Mouse (Mus musculus) ES-Bruce4 (cell line): ENCODE data around the gene Washc4. TPM values are rescaled to one million over a fixed set of nuclear protein-coding genes. Genes with fewer than 3 reads are reported as not detected.

Experiments
- H3K27ac ChIP-seq: 2 replicates; pipeline ENCODE4 v1.5.1; 2012; ENCODE audit warnings: low read length, inconsistent platforms; ENCODE audit not compliant: insufficient read depth
- H3K27me3 ChIP-seq: 2 replicates; pipeline ENCODE4 v1.6.1; 2012; ENCODE audit warnings: mild to moderate bottlenecking, low read length, inconsistent platforms; ENCODE audit not compliant: control insufficient read depth, poor library complexity, insufficient read depth, severe bottlenecking
- H3K36me3 ChIP-seq: 2 replicates; pipeline ENCODE4 v1.6.1; 2012; ENCODE audit warnings: inconsistent platforms, mild to moderate bottlenecking, low read length, moderate library complexity; ENCODE audit not compliant: control insufficient read depth, poor library complexity, insufficient read depth, severe bottlenecking
- H3K4me1 ChIP-seq: one replicate; pipeline ENCODE4 v1.8.1; 2011; ENCODE audit warnings: low read length; ENCODE audit not compliant: control insufficient read depth, insufficient read depth
- H3K4me3 ChIP-seq: 2 replicates; pipeline ENCODE4 v1.5.1; 2011; ENCODE audit warnings: low read depth, mild to moderate bottlenecking, low read length
- H3K9ac ChIP-seq: 2 replicates; pipeline ENCODE4 v1.6.1; 2012; ENCODE audit warnings: low read depth, mild to moderate bottlenecking, inconsistent platforms; ENCODE audit not compliant: poor library complexity, severe bottlenecking
- H3K9me3 ChIP-seq: replicated peaks from 2 replicates; pipeline ENCODE4 v1.6.1; 2012; ENCODE audit warnings: mild to moderate bottlenecking, low read length, inconsistent platforms; ENCODE audit not compliant: control insufficient read depth, poor library complexity, insufficient read depth, severe bottlenecking
- CTCF ChIP-seq: IDR thresholded peaks from one replicate; pipeline ENCODE4 v1.8.1; 2011; ENCODE audit warnings: low read depth, low read length
- EP300 ChIP-seq: IDR thresholded peaks from 2 replicates; pipeline ENCODE4 v1.6.1; 2011; ENCODE audit warnings: low read depth, low read length; ENCODE audit not compliant: insufficient read depth
- POLR2A ChIP-seq: IDR thresholded peaks from one replicate; pipeline ENCODE4 v1.8.1; 2011; ENCODE audit warnings: low read length; ENCODE audit not compliant: insufficient read depth
- polyA plus RNA-seq: library from polyadenylated mRNA; stranded (reverse); fragments of >200 nt; gene quantifications from 2 replicates; pipeline ENCODE4 v1.2.4, GENCODE M21; 2011; ENCODE audit warnings: low read depth; ENCODE audit not compliant: missing spikeins, insufficient read depth, insufficient read length

Washc4 gene
- polyA plus RNA-seq, 1 experiment = 92.1 TPM

- TF ChIP-seq EP300 = no peak
- TF ChIP-seq CTCF = no peak
- TF ChIP-seq POLR2A = no peak
- H3K27ac ChIP-seq = no peak overlapping the region
- H3K9ac ChIP-seq = no peak overlapping the region
- H3K27me3 ChIP-seq = no peaks in the 10 kb centered on the region
- no peaks in the 10 kb centered on the region for H3K36me3 ChIP-seq
- H3K4me3 ChIP-seq = no peak overlapping the region
- H3K4me1 ChIP-seq = no peaks in the 10 kb centered on the region
- H3K9me3 ChIP-seq = no peaks in the 10 kb centered on the region
Measured at GRCm38 (mm10) chr10:83637295-83637694, 93.7 kb downstream of the Washc4 start.

GRCm38 (mm10) chr10:83639881-83640386 is 96.4 kb downstream of the Washc4 start:
- no peak for TF ChIP-seq CTCF
- no peak for TF ChIP-seq POLR2A
- TF ChIP-seq EP300 = no peak
- Histone ChIP-seq H3K9me3 (no peaks in the 10 kb centered on the region), H3K36me3 (no peaks in the 10 kb centered on the region), H3K27me3 (no peaks in the 10 kb centered on the region), H3K27ac (no peak overlapping the region), H3K4me3 (no peak overlapping the region), H3K9ac (no peak overlapping the region), H3K4me1 (peaks cover 3% of the 10 kb centered on the region)

DNA sequence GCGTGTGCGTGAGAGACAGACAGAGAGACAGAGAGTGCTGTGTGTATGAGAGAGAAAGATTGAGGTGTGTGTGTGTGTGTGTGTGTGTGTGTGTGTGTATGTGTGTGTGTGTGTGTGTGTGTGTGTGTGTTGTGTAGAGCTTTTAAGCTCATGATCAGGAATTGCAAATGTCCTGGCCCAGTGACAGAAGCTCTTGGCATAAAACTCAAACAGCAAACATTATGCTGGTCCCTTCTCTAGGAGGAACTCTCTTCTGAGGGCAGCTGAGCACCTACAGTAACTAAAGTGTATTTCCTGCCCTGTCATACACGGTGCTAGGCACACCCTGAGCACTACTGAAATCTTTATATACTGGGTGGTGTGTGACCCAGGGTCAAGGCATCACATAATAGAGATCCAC is 98.1 kb downstream of the Washc4 start:
- no peak overlapping the region for H3K4me3 ChIP-seq
- TF ChIP-seq EP300 = no peak
- no peak for TF ChIP-seq POLR2A
- TF ChIP-seq CTCF = no peak
- no peaks in the 10 kb centered on the region for H3K9me3 ChIP-seq
- H3K27ac ChIP-seq = no peak overlapping the region
- H3K9ac ChIP-seq = no peak overlapping the region
- no peaks in the 10 kb centered on the region for H3K36me3 ChIP-seq
- peaks cover 3% of the 10 kb centered on the region for H3K4me1 ChIP-seq
- H3K27me3 ChIP-seq = no peaks in the 10 kb centered on the region

DNA sequence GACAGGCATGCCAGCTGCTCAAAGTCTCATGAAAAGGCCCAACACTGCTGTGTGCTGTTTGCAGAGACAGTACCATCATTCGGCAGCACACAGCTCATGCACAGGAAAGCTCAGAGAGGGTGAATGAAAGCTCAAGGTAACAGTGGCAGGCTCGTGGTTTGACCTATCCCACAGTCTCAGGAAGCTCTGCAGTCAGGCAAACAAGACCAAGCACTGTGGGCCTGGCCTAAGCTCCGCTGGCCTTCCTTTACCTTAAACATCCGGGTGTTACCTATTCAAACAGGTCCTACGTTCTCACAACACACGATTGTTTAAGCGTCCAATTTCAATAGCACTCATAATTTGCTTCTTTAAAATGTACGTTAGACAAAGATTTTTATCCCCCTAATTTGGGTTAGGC is 100.6 kb downstream of the Washc4 start:
- H3K36me3 ChIP-seq = no peaks in the 10 kb centered on the region

DNA sequence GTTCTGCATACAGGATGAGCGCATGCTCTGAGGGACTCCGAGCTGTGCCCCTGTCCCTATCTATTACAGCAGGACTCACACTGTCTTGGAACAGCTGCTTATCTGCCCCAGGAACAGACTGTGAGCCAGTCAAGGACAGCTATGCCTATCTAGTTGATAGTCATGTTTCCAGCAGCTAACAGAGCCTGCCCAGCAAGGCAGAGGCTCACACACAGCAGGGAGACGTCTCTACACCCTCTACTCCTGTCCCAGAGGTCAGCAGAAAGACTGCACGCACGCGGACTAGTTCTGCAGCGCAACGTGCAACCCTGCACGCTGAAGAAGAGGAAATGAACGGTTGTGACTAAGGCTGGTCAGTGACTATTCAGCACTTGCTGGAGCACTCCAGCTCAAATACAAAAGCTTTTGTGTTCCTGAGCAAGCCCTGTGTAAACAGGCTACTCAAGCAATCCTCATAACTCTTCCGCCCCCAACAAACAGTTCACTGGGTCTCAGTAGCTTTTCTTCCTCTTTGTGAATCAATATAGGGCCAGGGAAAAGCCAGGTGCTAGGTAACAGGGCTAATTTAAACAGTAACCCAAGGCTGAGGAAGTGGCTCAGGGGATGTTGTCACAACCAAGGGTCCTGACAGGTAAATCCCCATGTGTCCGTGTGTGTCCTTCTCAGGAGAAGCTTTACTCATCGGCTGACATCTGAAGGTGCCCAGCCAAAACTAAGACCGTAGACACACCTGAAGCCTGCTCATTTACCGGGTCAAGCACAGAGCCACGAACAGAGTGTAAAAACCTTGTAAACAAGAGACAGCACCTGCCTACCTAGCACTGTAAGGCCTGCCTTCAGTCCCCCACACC is 101.5 kb downstream of the Washc4 start:
- Histone ChIP-seq H3K27me3 (no peaks in the 10 kb centered on the region), H3K4me1 (peaks cover 3% of the 10 kb centered on the region), H3K9ac (no peak overlapping the region), H3K4me3 (0 out of 2 replicates have a peak overlapping the region, but pooled peaks have one; percentile 6), H3K27ac (no peak overlapping the region), H3K9me3 (no peaks in the 10 kb centered on the region), H3K36me3 (no peaks in the 10 kb centered on the region)
- TF ChIP-seq CTCF (no peak), EP300 (no peak), POLR2A (no peak)

More for the DNA sequence above, 100.6 kb downstream of the Washc4 start:
- Histone ChIP-seq H3K4me1 (peaks cover 3% of the 10 kb centered on the region), H3K27me3 (no peaks in the 10 kb centered on the region), H3K9me3 (no peaks in the 10 kb centered on the region), H3K9ac (no peak overlapping the region), H3K4me3 (no peak overlapping the region), H3K27ac (no peak overlapping the region)
- TF ChIP-seq EP300 = no peak
- no peak for TF ChIP-seq POLR2A
- TF ChIP-seq CTCF = no peak

DNA sequence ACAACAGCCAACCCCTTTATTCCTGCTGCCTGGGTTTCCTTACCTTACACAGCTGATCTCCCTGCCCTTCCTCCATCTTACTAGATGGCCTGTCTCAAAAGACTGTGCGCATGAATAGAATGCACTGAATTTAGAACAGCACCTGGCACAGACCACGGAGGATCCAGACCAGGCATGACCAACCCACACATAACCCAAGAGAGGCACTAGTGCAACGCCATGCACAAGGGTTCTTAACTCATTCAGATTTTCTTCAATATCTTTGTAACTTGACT is 102.1 kb downstream of the Washc4 start:
- Histone ChIP-seq H3K9me3 (no peaks in the 10 kb centered on the region), H3K4me3 (no peak overlapping the region), H3K4me1 (peaks cover 3% of the 10 kb centered on the region), H3K27ac (no peak overlapping the region), H3K9ac (no peak overlapping the region), H3K36me3 (no peaks in the 10 kb centered on the region), H3K27me3 (no peaks in the 10 kb centered on the region)
- TF ChIP-seq POLR2A (no peak), EP300 (no peak), CTCF (no peak)

Other genes starting within 250 kb of the Washc4 start
- 0.67 TPM in 1 of 2 replicates, not detected in the other for gene Slc41a2, start 205.9 kb upstream of the Washc4 start, polyA plus RNA-seq
- gene D10Wsu102e, start 183.5 kb upstream of the Washc4 start, polyA plus RNA-seq = 8.9 TPM in 2 replicates
- gene Aldh1l2, start 9.6 kb upstream of the Washc4 start, polyA plus RNA-seq = 0.37 and 0.39 TPM in 2 replicates
- 28.7 and 38.2 TPM in 2 replicates for gene Appl2, start 105.0 kb downstream of the Washc4 start, polyA plus RNA-seq
- gene 1500009L16Rik, start 179.1 kb downstream of the Washc4 start, polyA plus RNA-seq = 72.7 and 73.5 TPM in 2 replicates